Mouse (Mus musculus): ENCODE measurements around the gene Ptgis.

DNA sequence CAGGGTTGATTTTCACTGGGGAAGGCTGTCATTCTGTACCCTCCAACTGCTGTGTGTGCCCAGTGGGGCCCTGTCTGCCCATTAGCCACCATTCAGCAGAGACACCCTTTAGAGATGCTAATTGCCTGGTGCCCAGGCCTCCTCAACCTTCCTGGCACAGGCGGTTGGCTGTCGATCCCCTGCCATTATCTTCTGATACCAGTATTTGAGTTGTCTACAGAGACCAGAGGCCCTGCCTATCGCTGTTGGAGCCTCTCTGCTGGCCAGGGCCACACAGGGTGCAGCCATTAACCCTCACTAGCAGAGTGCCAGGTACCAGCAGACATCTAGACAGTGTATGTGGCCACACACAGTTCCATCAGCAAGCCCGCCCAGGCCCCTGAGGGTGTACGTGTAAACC lies 81.6 kb downstream of the Ptgis start:
- TF ChIP-seq GATA1 (IDR thresholded peaks at IDR 0.05; ENCODE audit: borderline replicate concordance, low read length) (no peak), FLI1 (IDR thresholded peaks at IDR 0.05; ENCODE audit: low read length) (no peak)

Measured in megakaryocyte, embryonic 14.5 days (primary cell).